Mouse (Mus musculus) small intestine, adult 2 months (tissue): ENCODE results near the gene Prkaca.

Experiments used
- CTCF ChIP-seq: fragments of 200-500 bp; IDR thresholded peaks from 2 replicates; pipeline ENCODE4 v1.5.1; 2012; ENCODE audit warnings: low read depth, mild to moderate bottlenecking, control low read depth, inconsistent platforms, low read length, moderate library complexity, mixed read lengths; ENCODE audit not compliant: insufficient replicate concordance, insufficient read length; ENCODE audit errors: extremely low read depth
- POLR2A ChIP-seq: fragments of 200-500 bp; IDR thresholded peaks from 2 replicates; pipeline ENCODE4 v1.6.1; 2012; ENCODE audit warnings: low read depth, mild to moderate bottlenecking, control low read depth, inconsistent platforms, low read length, moderate library complexity

DNA sequence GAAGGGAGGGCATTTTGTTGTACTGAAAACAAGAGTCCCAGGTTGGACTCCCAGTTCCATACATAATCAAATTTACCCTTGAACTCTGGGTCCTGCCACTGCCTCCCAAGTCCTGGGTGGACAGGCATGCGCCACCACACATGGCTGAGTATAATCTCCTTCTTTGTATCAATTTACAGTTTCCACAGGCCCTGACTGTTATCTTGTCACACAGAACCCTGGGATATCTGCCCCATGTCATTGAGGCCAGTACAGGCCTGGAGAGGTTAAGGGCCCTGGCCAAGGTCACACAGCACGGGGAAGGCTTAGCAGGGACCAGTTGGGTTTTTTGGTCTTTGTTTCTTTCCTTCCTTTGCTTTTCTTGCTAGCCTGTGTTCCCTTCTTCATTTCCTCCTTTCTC lies 19.7 kb downstream of the Prkaca start:
- no peak for TF ChIP-seq CTCF
- no peak for TF ChIP-seq POLR2A
